Mouse (Mus musculus) stomach, embryonic 14.5 days (tissue): ENCODE measurements around the gene Bud13. TPM values are rescaled to one million over a fixed set of nuclear protein-coding genes. Genes with fewer than 3 reads are reported as not detected.

Experiments used
- ATAC-seq: fragments of 200-750 bp; cut with Nextera tagmentation; 2 replicates; pipeline ENCODE4 v1.8.0; 2017; ENCODE audit warnings: low read depth, moderate TSS enrichment; ENCODE audit not compliant: insufficient number of reproducible peaks, insufficient read depth, low FRiP score
- H3K27ac ChIP-seq: fragments of 300-500 bp; sonication (generic); 2 replicates; pipeline ENCODE4 v1.5.1; 2014; ENCODE audit warnings: mild to moderate bottlenecking, low read length, moderate library complexity, mixed read lengths
- H3K27me3 ChIP-seq: fragments of 300-500 bp; sonication (generic); 2 replicates; pipeline ENCODE4 v1.6.1; 2014; ENCODE audit warnings: low read length, control low read depth, mixed read lengths; ENCODE audit not compliant: control insufficient read depth, insufficient read depth
- H3K36me3 ChIP-seq: fragments of 300-500 bp; sonication (generic); 2 replicates; pipeline ENCODE4 v1.6.1; 2014; ENCODE audit warnings: mild to moderate bottlenecking, control low read depth, low read length, moderate library complexity, mixed read lengths; ENCODE audit not compliant: control insufficient read depth, insufficient read depth
- H3K4me1 ChIP-seq: fragments of 300-500 bp; sonication (generic); 2 replicates; pipeline ENCODE4 v1.6.1; 2014; ENCODE audit warnings: low read length, control low read depth, mixed read lengths; ENCODE audit not compliant: control insufficient read depth, insufficient read depth
- H3K4me2 ChIP-seq: fragments of 300-500 bp; sonication (generic); replicated peaks from 2 replicates; pipeline ENCODE4 v1.6.1; 2014; ENCODE audit warnings: low read depth, low read length, control low read depth
- H3K4me3 ChIP-seq: fragments of 300-500 bp; sonication (generic); 2 replicates; pipeline ENCODE4 v1.5.1; 2014; ENCODE audit warnings: low read depth, low read length, control low read depth
- H3K9ac ChIP-seq: fragments of 300-500 bp; sonication (generic); replicated peaks from 2 replicates; pipeline ENCODE4 v1.6.1; 2014; ENCODE audit warnings: low read depth, mild to moderate bottlenecking, control low read depth, low read length, moderate library complexity, mixed read lengths
- H3K9me3 ChIP-seq: fragments of 300-500 bp; sonication (generic); 2 replicates; pipeline ENCODE4 v1.6.1; 2016; ENCODE audit warnings: low read depth, low read length, control low read depth; ENCODE audit not compliant: control insufficient read depth
- WGBS: fragments of 180-500 bp; shearing (Covaris S2); extraction: QIAGEN DNeasy Blood & Tissue Kit; methylation state at CpG from one replicate; pipeline ENCODE4 v1.1.7; 2014; 5-methylcytosine and 5-hydroxymethylcytosine counted together
- polyA plus RNA-seq: library from polyadenylated mRNA; unstranded; fragments of >200 nt; fragmentation: Nextera tagmentation; extraction: Ambion mirVana; gene quantifications from 2 replicates; pipeline ENCODE4 v1.2.1, GENCODE M21; 2014

Gene Bud13
- polyA plus RNA-seq, 1 experiment from 2014 or later, result 24.1 TPM

- Histone ChIP-seq H3K4me1 (0 out of 2 replicates have a peak, but pooled peaks cover 4% of the 10 kb centered on the region), H3K4me3 (no peak overlapping the region), H3K36me3 (no peaks in the 10 kb centered on the region), H3K9ac (no peak overlapping the region), H3K27ac (no peak overlapping the region), H3K9me3 (no peaks in the 10 kb centered on the region), H3K4me2 (no peak overlapping the region), H3K27me3 (no peaks in the 10 kb centered on the region)
- no peak for ATAC-seq
- WGBS, result 49% methylated on average over 8 of the region's 8 CpGs
Measured at GRCm38 (mm10) chr9:46243584-46243983, 39.2 kb upstream of the Bud13 start.

- no peaks in the 10 kb centered on the region for H3K27me3 ChIP-seq
- no peak overlapping the region for H3K4me3 ChIP-seq
- 25% methylated on average over 11 of the region's 11 CpGs for WGBS
- no peak overlapping the region for H3K4me2 ChIP-seq
- no peak overlapping the region for H3K9ac ChIP-seq
- 0 out of 2 replicates have a peak, but pooled peaks cover 4% of the 10 kb centered on the region for H3K4me1 ChIP-seq
- no peaks in the 10 kb centered on the region for H3K36me3 ChIP-seq
- ATAC-seq, result peak; percentile 64; the same call in 1 of the 2 replicates
- no peak overlapping the region for H3K27ac ChIP-seq
- no peaks in the 10 kb centered on the region for H3K9me3 ChIP-seq
Measured at GRCm38 (mm10) chr9:46246752-46247324, 36.0 kb upstream of the Bud13 start.

GRCm38 (mm10) chr9:46256177-46256576, 26.6 kb upstream of the Bud13 start:
- Histone ChIP-seq H3K4me3 (no peak overlapping the region), H3K27ac (no peak overlapping the region), H3K9ac (no peak overlapping the region), H3K4me1 (no peaks in the 10 kb centered on the region), H3K36me3 (no peaks in the 10 kb centered on the region), H3K4me2 (no peak overlapping the region), H3K27me3 (no peaks in the 10 kb centered on the region), H3K9me3 (no peaks in the 10 kb centered on the region)
- no peak for ATAC-seq
- WGBS, result 84% methylated on average over 7 of the region's 7 CpGs

- ATAC-seq, result no peak
- WGBS, result 81% methylated on average over 10 of the region's 10 CpGs
Measured at GRCm38 (mm10) chr9:46256658-46257385, 26.0 kb upstream of the Bud13 start.

GRCm38 (mm10) chr9:46257546-46257945, 25.3 kb upstream of the Bud13 start:
- Histone ChIP-seq H3K4me1 (no peaks in the 10 kb centered on the region), H3K9me3 (no peaks in the 10 kb centered on the region), H3K27me3 (no peaks in the 10 kb centered on the region), H3K9ac (no peak overlapping the region), H3K36me3 (no peaks in the 10 kb centered on the region), H3K27ac (no peak overlapping the region), H3K4me2 (no peak overlapping the region), H3K4me3 (no peak overlapping the region)
- WGBS, result 83% methylated on average over 3 of the region's 3 CpGs
- ATAC-seq, result no peak

More at GRCm38 (mm10) chr9:46256658-46257385, 26.0 kb upstream of the Bud13 start:
- Histone ChIP-seq H3K4me1 (no peaks in the 10 kb centered on the region), H3K4me3 (no peak overlapping the region), H3K27ac (no peak overlapping the region), H3K36me3 (no peaks in the 10 kb centered on the region), H3K4me2 (no peak overlapping the region), H3K9ac (no peak overlapping the region), H3K9me3 (no peaks in the 10 kb centered on the region), H3K27me3 (no peaks in the 10 kb centered on the region)

- H3K9me3 ChIP-seq, result no peaks in the 10 kb centered on the region
- H3K27ac ChIP-seq, result no peak overlapping the region
- no peak overlapping the region for H3K9ac ChIP-seq
- H3K4me1 ChIP-seq, result no peaks in the 10 kb centered on the region
- H3K27me3 ChIP-seq, result no peaks in the 10 kb centered on the region
- no peak for ATAC-seq
- 87% methylated on average over 6 of the region's 6 CpGs for WGBS
- H3K4me3 ChIP-seq, result no peak overlapping the region
- no peak overlapping the region for H3K4me2 ChIP-seq
- no peaks in the 10 kb centered on the region for H3K36me3 ChIP-seq
Measured at GRCm38 (mm10) chr9:46259111-46259510, 23.7 kb upstream of the Bud13 start.

- no peaks in the 10 kb centered on the region for H3K36me3 ChIP-seq
- WGBS, result 80% methylated on average over 7 of the region's 7 CpGs
- H3K9ac ChIP-seq, result no peak overlapping the region
- H3K27ac ChIP-seq, result no peak overlapping the region
- no peak overlapping the region for H3K4me3 ChIP-seq
- H3K4me2 ChIP-seq, result no peak overlapping the region
- no peaks in the 10 kb centered on the region for H3K27me3 ChIP-seq
- no peak for ATAC-seq
- H3K9me3 ChIP-seq, result no peaks in the 10 kb centered on the region
- no peaks in the 10 kb centered on the region for H3K4me1 ChIP-seq
Measured at GRCm38 (mm10) chr9:46261131-46261530, 21.7 kb upstream of the Bud13 start.

- H3K9ac ChIP-seq, result no peak within 1 kb of the TSS
- H3K9me3 ChIP-seq, result no peaks in the 10 kb centered on the region
- H3K36me3 ChIP-seq, result no peaks in the 10 kb centered on the region
- H3K27me3 ChIP-seq, result peaks cover 4% of the 10 kb centered on the region; the same call in 1 of the 2 replicates
- no peak for ATAC-seq
- WGBS, result 43% methylated on average over 7 of the region's 7 CpGs
- H3K4me2 ChIP-seq, result no peak within 1 kb of the TSS
- H3K27ac ChIP-seq, result no peak within 1 kb of the TSS
- no peaks in the 10 kb centered on the region for H3K4me1 ChIP-seq
- H3K4me3 ChIP-seq, result no peak within 1 kb of the TSS
Measured at GRCm38 (mm10) chr9:46268343-46268873, 14.4 kb upstream of the Bud13 start, which contains the start of gene Apoa5. Apoa5 (plus strand) TSS chr9:46268633.
